Mouse (Mus musculus) cerebellum, adult 2 months (tissue): ENCODE results near the gene Plxnb1.

Experiments used
- CTCF ChIP-seq: fragments of 200-500 bp; IDR thresholded peaks from 2 replicates; pipeline ENCODE4 v1.5.1; 2011; ENCODE audit warnings: low read depth, mild to moderate bottlenecking, control low read depth, low read length, moderate library complexity, borderline replicate concordance; ENCODE audit not compliant: insufficient read depth
- POLR2A ChIP-seq: fragments of 200-500 bp; IDR thresholded peaks from 2 replicates; pipeline ENCODE4 v1.6.1; 2011; ENCODE audit warnings: low read length, control low read depth, borderline replicate concordance; ENCODE audit not compliant: insufficient read depth

GRCm38 (mm10) chr9:109118106-109118505 is 22.9 kb downstream of the Plxnb1 start:
- TF ChIP-seq CTCF (no peak), POLR2A (no peak)
